Mouse (Mus musculus) spleen, adult 2 months (tissue): ENCODE data around the gene Cog1.

Source experiments
- CTCF ChIP-seq: fragments of 200-500 bp; IDR thresholded peaks from 2 replicates; pipeline ENCODE4 v1.5.1; 2011; ENCODE audit warnings: mild to moderate bottlenecking, inconsistent platforms; ENCODE audit not compliant: insufficient read depth, insufficient read length, insufficient replicate concordance; ENCODE audit errors: extremely low read depth
- POLR2A ChIP-seq: fragments of 200-500 bp; IDR thresholded peaks from 2 replicates; pipeline ENCODE4 v1.6.1; 2011; ENCODE audit warnings: low read depth, low read length, inconsistent platforms

GRCm38 (mm10) chr11:113666648-113667047 lies 17.7 kb downstream of the Cog1 start:
- TF ChIP-seq CTCF (no peak), POLR2A (no peak)
